Mouse (Mus musculus) CH12.LX (cell line): ENCODE results near the gene AL607142.1. TPM values are rescaled to one million over a fixed set of nuclear protein-coding genes. Genes with fewer than 3 reads are reported as not detected.

Experiments
- DNase-seq: peaks from one replicate; pipeline ENCODE4 v3.0.0-alpha.2; 2013; ENCODE audit errors: extremely low read depth
- H3K27ac ChIP-seq: 2 replicates; pipeline ENCODE4 v1.5.1; 2012; ENCODE audit warnings: low read depth, mild to moderate bottlenecking, control low read depth, moderate library complexity; ENCODE audit not compliant: insufficient read depth
- H3K27me3 ChIP-seq: replicated peaks from 2 replicates; pipeline ENCODE3; 2012; ENCODE audit warnings: inconsistent platforms
- H3K36me3 ChIP-seq, 2 experiments: replicated peaks in 1 of 2; 2 replicates each; pipeline versions ENCODE3 to v1.6.1; 2012; ENCODE audit warnings: inconsistent platforms in 1 of 2, low read length in 1 of 2, mild to moderate bottlenecking in 1 of 2, mixed read lengths in 1 of 2, moderate library complexity in 1 of 2; ENCODE audit not compliant: control insufficient read depth in 1 of 2, insufficient read depth in 1 of 2
- H3K4me1 ChIP-seq, 2 experiments: 2 replicates each; pipeline ENCODE4 v1.6.1; 2012; ENCODE audit warnings: inconsistent platforms in 1 of 2, moderate library complexity in 1 of 2; ENCODE audit not compliant: insufficient read depth in 2 of 2, control insufficient read depth in 1 of 2
- H3K4me2 ChIP-seq: 2 replicates; pipeline ENCODE4 v1.6.1; 2012; ENCODE audit warnings: low read depth, mild to moderate bottlenecking, control low read depth; ENCODE audit not compliant: poor library complexity, insufficient read depth, severe bottlenecking
- H3K4me3 ChIP-seq, 3 experiments: fragments of 150-350 bp in 1 of 3; sonication (generic) in 1 of 3; replicated peaks in 1 of 3; 2 replicates each; pipeline versions ENCODE3 to v1.5.1; 2011 to 2012; ENCODE audit warnings: low read depth in 2 of 3, low read length in 2 of 3, mild to moderate bottlenecking in 2 of 3, moderate library complexity in 2 of 3, control low read depth in 1 of 3, improper control_type of control experiment in 1 of 3, inconsistent platforms in 1 of 3, mixed read lengths in 1 of 3; ENCODE audit not compliant: poor library complexity in 1 of 3
- H3K79me2 ChIP-seq: replicated peaks from 2 replicates; pipeline ENCODE4 v1.6.1; 2012; ENCODE audit warnings: mild to moderate bottlenecking, moderate library complexity; ENCODE audit not compliant: control insufficient read depth, poor library complexity, insufficient read depth, severe bottlenecking; ENCODE audit errors: extremely low read depth
- H3K9ac ChIP-seq: 2 replicates; pipeline ENCODE4 v1.6.1; 2012; ENCODE audit warnings: low read depth, mild to moderate bottlenecking, control low read depth, moderate library complexity; ENCODE audit not compliant: insufficient read depth
- H3K9me3 ChIP-seq: replicated peaks from 2 replicates; pipeline ENCODE3; 2012; ENCODE audit warnings: low read length, inconsistent platforms, mixed read lengths
- CHD2 ChIP-seq: IDR thresholded peaks from 2 replicates; pipeline ENCODE4 v1.6.1; 2011; ENCODE audit warnings: low read length, improper control_type of control experiment
- CTCF ChIP-seq, 2 experiments: IDR thresholded peaks in 1 of 2; conservative IDR thresholded peaks in 1 of 2; 2 replicates each; pipeline ENCODE4 v1.5.1; 2011 to 2012; ENCODE audit warnings: low read depth in 2 of 2, low read length in 2 of 2, improper control_type of control experiment in 1 of 2, inconsistent platforms in 1 of 2, mild to moderate bottlenecking in 1 of 2, moderate library complexity in 1 of 2
- E2F4 ChIP-seq: IDR thresholded peaks from 2 replicates; pipeline ENCODE4 v1.6.1; 2011; ENCODE audit warnings: low read depth, low read length, improper control_type of control experiment; ENCODE audit not compliant: insufficient replicate concordance
- ETS1 ChIP-seq: conservative IDR thresholded peaks from 2 replicates; pipeline ENCODE4 v1.6.1; 2012; ENCODE audit warnings: low read depth, mild to moderate bottlenecking, inconsistent platforms, low read length, improper control_type of control experiment, moderate library complexity
- GABPA ChIP-seq: IDR thresholded peaks from 2 replicates; pipeline ENCODE4 v1.6.1; 2012; ENCODE audit warnings: low read depth, low read length, improper control_type of control experiment, inconsistent platforms; ENCODE audit not compliant: insufficient replicate concordance
- HCFC1 ChIP-seq: IDR thresholded peaks from 2 replicates; pipeline ENCODE4 v1.6.1; 2012; ENCODE audit warnings: low read depth, mild to moderate bottlenecking, inconsistent platforms, low read length, improper control_type of control experiment
- IRF4 ChIP-seq: IDR thresholded peaks from 2 replicates; pipeline ENCODE4 v1.6.1; 2014; ENCODE audit warnings: low read depth, mild to moderate bottlenecking, inconsistent platforms, low read length, improper control_type of control experiment
- KAT2A ChIP-seq: IDR thresholded peaks from 2 replicates; pipeline ENCODE4 v1.6.1; 2012; ENCODE audit warnings: low read length, improper control_type of control experiment, inconsistent platforms; ENCODE audit not compliant: insufficient replicate concordance
- MAFK ChIP-seq: IDR thresholded peaks from 2 replicates; pipeline ENCODE4 v1.6.1; 2011; ENCODE audit warnings: low read length, improper control_type of control experiment; ENCODE audit not compliant: insufficient replicate concordance
- MAX ChIP-seq: IDR thresholded peaks from 2 replicates; pipeline ENCODE4 v1.6.1; 2011; ENCODE audit warnings: low read length, improper control_type of control experiment
- MAZ ChIP-seq: IDR thresholded peaks from 2 replicates; pipeline ENCODE4 v1.6.1; 2012; ENCODE audit warnings: low read depth, mild to moderate bottlenecking, inconsistent platforms, low read length, improper control_type of control experiment, moderate library complexity
- MEF2A ChIP-seq: IDR thresholded peaks from 2 replicates; pipeline ENCODE4 v1.6.1; 2014; ENCODE audit warnings: low read depth, mild to moderate bottlenecking, inconsistent platforms, low read length, improper control_type of control experiment, borderline replicate concordance
- MYC ChIP-seq: IDR thresholded peaks from 2 replicates; pipeline ENCODE4 v1.6.1; 2011; ENCODE audit warnings: low read depth, mild to moderate bottlenecking, improper control_type of control experiment, low read length
- NRF1 ChIP-seq: IDR thresholded peaks from 2 replicates; pipeline ENCODE4 v1.6.1; 2014; ENCODE audit warnings: low read depth, mild to moderate bottlenecking, inconsistent platforms, low read length, improper control_type of control experiment, moderate library complexity
- POLR2AphosphoS2 ChIP-seq: IDR thresholded peaks from 2 replicates; pipeline ENCODE4 v1.6.1; 2011; ENCODE audit warnings: low read depth, low read length, improper control_type of control experiment
- USF2 ChIP-seq: conservative IDR thresholded peaks from 2 replicates; pipeline ENCODE4 v1.6.1; 2011; ENCODE audit warnings: low read depth, low read length, improper control_type of control experiment
- ZC3H11A ChIP-seq: IDR thresholded peaks from 2 replicates; pipeline ENCODE4 v1.6.1; 2012; ENCODE audit warnings: low read depth, mild to moderate bottlenecking, inconsistent platforms, low read length, improper control_type of control experiment
- ZKSCAN1 ChIP-seq: IDR thresholded peaks from 2 replicates; pipeline ENCODE4 v1.6.1; 2012; ENCODE audit warnings: low read depth, inconsistent platforms, low read length, improper control_type of control experiment, borderline replicate concordance
- ZMIZ1 ChIP-seq: IDR thresholded peaks from 2 replicates; pipeline ENCODE4 v1.6.1; 2012; ENCODE audit warnings: low read depth, mild to moderate bottlenecking, inconsistent platforms, low read length, improper control_type of control experiment
- dilution Hi-C: fragments of 300-500 bp; cut with MboI; formaldehyde crosslinking; loops from 2 replicates; pipeline ENCODE4 v1.14.3; 2020; ENCODE audit warnings: low sequenced_read_pairs; ENCODE audit not compliant: extremely low pct_unique_long_range_greater_than_20kb, extremely low pct_ligation_motif_present
- in situ Hi-C: fragments of 300-500 bp; cut with MboI; formaldehyde crosslinking; loops from 3 replicates; pipeline ENCODE4 v1.14.3; 2019; ENCODE audit warnings: low sequenced_read_pairs, low pct_ligation_motif_present, low pct_unique_long_range_greater_than_20kb, mixed read lengths
- polyA plus RNA-seq: library from polyadenylated mRNA; unstranded; fragments of >175 nt; gene quantifications from 2 replicates; pipeline ENCODE4 v1.2.1, GENCODE M21; 2012; ENCODE audit warnings: low read depth; ENCODE audit not compliant: insufficient read length
- total RNA-seq, 2 experiments: library from RNA; depleted of rRNA; stranded (reverse); fragments of 300-350 nt in 1 of 2; fragments of >200 nt in 1 of 2; gene quantifications; 2 replicates each; pipeline ENCODE4 v1.2.3; 2012 to 2014

Gene AL607142.1
- total and polyA plus RNA-seq, 3 experiments, result 22.0 TPM; not detected in 2

DNA sequence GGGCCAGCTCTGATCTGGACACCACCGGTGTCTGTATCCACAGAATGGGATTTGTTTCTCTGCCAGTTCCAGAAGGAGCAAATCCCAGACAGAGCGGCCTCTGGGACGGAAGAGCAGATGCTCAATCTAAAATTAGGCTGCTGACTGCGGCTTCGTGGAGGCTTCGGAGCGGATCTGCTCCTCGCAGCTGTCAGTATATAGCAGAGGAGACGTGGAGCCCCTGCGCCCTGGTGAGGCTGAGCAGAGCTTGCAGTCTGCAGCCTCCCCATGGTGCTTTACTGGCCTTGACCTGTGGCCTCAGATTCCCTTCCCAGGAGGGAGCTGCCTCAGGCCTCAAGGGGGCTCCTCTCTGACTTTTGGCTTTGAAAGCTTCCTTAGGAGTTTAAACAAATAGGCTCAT is 40.7 kb upstream of the AL607142.1 start:
- Histone ChIP-seq H3K4me2 (no peak overlapping the region), H3K4me1 (peaks cover 69 to 98% of the 10 kb centered on the region in 2 experiments), H3K4me3 (no peak overlapping the region), H3K27ac (peak overlapping the region; percentile 39; the same call in 1 of the 2 replicates), H3K27me3 (no peaks in the 10 kb centered on the region), H3K36me3 (no peaks in the 10 kb centered on the region), H3K9ac (no peak overlapping the region), H3K9me3 (no peaks in the 10 kb centered on the region), H3K79me2 (no peaks in the 10 kb centered on the region; the same call in 1 of the 2 replicates)
- in situ Hi-C loops, result no loop called here
- dilution Hi-C loops, result no loop called here
- DNase-seq, result no peak
- TF ChIP-seq MEF2A (no peak), GABPA (no peak), USF2 (no peak), CHD2 (no peak), CTCF (conservative IDR thresholded peaks at IDR 0.05 in 1 of 2, IDR thresholded peaks at IDR 0.05 in 1 of 2; ENCODE audit: low read depth in 2 of 2, low read length in 2 of 2) (peak in 1 of 2 experiments; percentile 28; a peak in 2 of 4 replicates), HCFC1 (no peak)

- no peak overlapping the region for H3K4me2 ChIP-seq
- H3K9me3 ChIP-seq, result no peaks in the 10 kb centered on the region
- no peak overlapping the region for H3K4me3 ChIP-seq
- no peak overlapping the region; the same call in 1 of the 2 replicates for H3K27ac ChIP-seq
- no peaks in the 10 kb centered on the region for H3K27me3 ChIP-seq
- H3K79me2 ChIP-seq, result no peaks in the 10 kb centered on the region; the same call in 1 of the 2 replicates
- in situ Hi-C loops, result no loop called here
- H3K36me3 ChIP-seq, result no peaks in the 10 kb centered on the region
- DNase-seq, result no peak
- dilution Hi-C loops, result no loop called here
- TF ChIP-seq MAZ (0 out of 2 replicates have a peak, but pooled peaks have one; percentile 24), KAT2A (no peak), ETS1 (peak; percentile 55; the same call in 1 of the 2 replicates)
- H3K9ac ChIP-seq, result no peak overlapping the region
- peaks cover 46 to 83% of the 10 kb centered on the region in 2 experiments for H3K4me1 ChIP-seq
Observed at GRCm38 (mm10) chr4:120027671-120028070, 37.1 kb upstream of the AL607142.1 start.

DNA sequence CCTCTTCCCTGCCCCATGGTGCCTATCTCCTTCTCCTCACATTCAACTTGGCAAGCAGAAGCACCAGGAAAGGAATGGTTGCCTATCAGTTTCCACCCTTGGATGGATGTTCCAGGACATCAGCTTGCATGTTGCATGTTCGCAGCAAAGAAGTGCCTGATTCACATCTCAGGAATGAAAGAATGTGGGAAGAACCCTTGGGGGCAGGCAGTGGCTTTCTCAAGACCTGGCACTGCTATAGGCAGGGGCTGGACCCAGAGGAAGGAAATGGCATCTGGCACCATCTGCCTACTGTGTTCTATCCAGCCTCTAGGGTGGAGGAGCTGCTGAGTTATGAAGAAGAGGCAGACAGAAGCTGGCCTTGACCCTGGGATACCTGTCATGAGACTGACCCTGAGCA is 34.9 kb upstream of the AL607142.1 start:
- Histone ChIP-seq H3K4me3 (no peak overlapping the region), H3K9ac (no peak overlapping the region), H3K27me3 (no peaks in the 10 kb centered on the region), H3K4me1 (peaks cover 32 to 68% of the 10 kb centered on the region in 2 experiments), H3K79me2 (peaks cover 13% of the 10 kb centered on the region), H3K4me2 (no peak overlapping the region), H3K9me3 (no peaks in the 10 kb centered on the region), H3K36me3 (peaks cover 0 to 4% of the 10 kb centered on the region in 2 experiments), H3K27ac (no peak overlapping the region)
- in situ Hi-C loops (loop anchor here (5.0 kb wide), 1 partner anchor 53 kb away; no protein-coding TSS in a partner anchor), dilution Hi-C loops (no loop called here)
- no peak for TF ChIP-seq CTCF (conservative IDR thresholded peaks at IDR 0.05 in 1 of 2, IDR thresholded peaks at IDR 0.05 in 1 of 2; ENCODE audit: low read depth in 2 of 2, low read length in 2 of 2)
- TF ChIP-seq GABPA, result no peak
- TF ChIP-seq MAX, result no peak
- no peak for TF ChIP-seq POLR2AphosphoS2
- TF ChIP-seq MYC, result no peak
- TF ChIP-seq ETS1, result no peak
- no peak for TF ChIP-seq MAZ
- TF ChIP-seq CHD2, result no peak
- TF ChIP-seq NRF1, result no peak
- TF ChIP-seq E2F4, result no peak
- no peak for TF ChIP-seq ZMIZ1
- no peak for TF ChIP-seq KAT2A
- no peak for TF ChIP-seq HCFC1
- no peak for TF ChIP-seq ZKSCAN1
- no peak for TF ChIP-seq ZC3H11A
- no peak for TF ChIP-seq IRF4
- no peak for TF ChIP-seq MAFK
- DNase-seq, result no peak
